Mouse (Mus musculus) ES-E14 (cell line): ENCODE data around the gene Cdc37. TPM values are rescaled to one million over a fixed set of nuclear protein-coding genes. Genes with fewer than 3 reads are reported as not detected.

ENCODE experiments used
- DNase-seq: peaks from one replicate; pipeline ENCODE4 v3.0.0-alpha.2; 2013; ENCODE audit warnings: low read depth, low spot score
- H3K27ac ChIP-seq: 2 replicates; pipeline ENCODE4 v1.5.1; 2012; ENCODE audit warnings: low read depth, mild to moderate bottlenecking, low read length, moderate library complexity, mixed read lengths; ENCODE audit not compliant: poor library complexity, insufficient read depth, severe bottlenecking
- H3K36me3 ChIP-seq: 2 replicates; pipeline ENCODE4 v1.6.1; 2012; ENCODE audit warnings: mild to moderate bottlenecking, low read length, moderate library complexity, mixed read lengths; ENCODE audit not compliant: control insufficient read depth, poor library complexity, insufficient read depth, severe bottlenecking
- H3K4me1 ChIP-seq, 2 experiments: fragments of 150-350 bp in 1 of 2; sonication (generic) in 1 of 2; 2 replicates each; pipeline ENCODE4 v1.6.1; 2012; ENCODE audit warnings: low read length in 2 of 2, mild to moderate bottlenecking in 1 of 2, mixed read lengths in 1 of 2; ENCODE audit not compliant: control insufficient read depth in 2 of 2, insufficient read depth in 2 of 2, poor library complexity in 1 of 2
- H3K4me3 ChIP-seq, 2 experiments: fragments of 150-350 bp in 1 of 2; sonication (generic) in 1 of 2; 2 replicates each; pipeline ENCODE4 v1.5.1; 2012; ENCODE audit warnings: low read length in 2 of 2, low read depth in 1 of 2, mild to moderate bottlenecking in 1 of 2, mixed read lengths in 1 of 2; ENCODE audit not compliant: insufficient read depth in 1 of 2, poor library complexity in 1 of 2, severe bottlenecking in 1 of 2
- H3K9ac ChIP-seq: 2 replicates; pipeline ENCODE4 v1.6.1; 2012; ENCODE audit warnings: low read depth, mild to moderate bottlenecking, low read length, mixed read lengths; ENCODE audit not compliant: poor library complexity, insufficient read depth, severe bottlenecking
- H3K9me3 ChIP-seq: fragments of 150-350 bp; sonication (generic); 2 replicates; pipeline ENCODE4 v1.6.1; 2012; ENCODE audit warnings: low read depth, mild to moderate bottlenecking, low read length; ENCODE audit not compliant: control insufficient read depth, insufficient read depth
- CHD2 ChIP-seq: IDR thresholded peaks from 2 replicates; pipeline ENCODE4 v1.6.1; 2014; ENCODE audit warnings: mild to moderate bottlenecking, low read depth, low read length, inconsistent platforms
- HCFC1 ChIP-seq: IDR thresholded peaks from 2 replicates; pipeline ENCODE4 v1.6.1; 2012; ENCODE audit warnings: low read length, inconsistent platforms, borderline replicate concordance; ENCODE audit not compliant: insufficient read depth
- MAFK ChIP-seq: IDR thresholded peaks from 2 replicates; pipeline ENCODE4 v1.6.1; 2014; ENCODE audit warnings: mild to moderate bottlenecking, low read depth, low read length, inconsistent platforms; ENCODE audit not compliant: insufficient read depth
- ZC3H11A ChIP-seq: IDR thresholded peaks from 2 replicates; pipeline ENCODE4 v1.6.1; 2012; ENCODE audit warnings: low read depth, mild to moderate bottlenecking, inconsistent platforms, low read length, borderline replicate concordance
- ZNF384 ChIP-seq: IDR thresholded peaks from 2 replicates; pipeline ENCODE4 v1.6.1; 2012; ENCODE audit warnings: low read depth, low read length, inconsistent platforms
- in situ Hi-C, 2 experiments: fragments of 600-800 bp; cut with MboI; formaldehyde crosslinking; loops; one replicate each; pipeline ENCODE4 v1.15.1; 2025; ENCODE audit warnings: low sequenced_read_pairs in 2 of 2, inconsistent platforms in 1 of 2; ENCODE audit not compliant: unreplicated experiment in 2 of 2
- total RNA-seq: library from RNA; depleted of rRNA; stranded (reverse); fragments of 300-350 nt; gene quantifications from 2 replicates; pipeline ENCODE4 v1.2.3, GENCODE M21; 2012

Cdc37 gene
- total RNA-seq, 1 experiment: 165 TPM

GRCm38 (mm10) chr9:21180841-21181240 lies 31.1 kb upstream of the Cdc37 start:
- Histone ChIP-seq H3K9ac (0 out of 2 replicates have a peak overlapping the region, but pooled peaks have one; percentile 53), H3K9me3 (no peaks in the 10 kb centered on the region), H3K4me1 (peaks cover 0 to 21% of the 10 kb centered on the region in 2 experiments; a peak in 2 of 4 replicates), H3K4me3 (no peak overlapping the region), H3K27ac (no peak overlapping the region), H3K36me3 (no peaks in the 10 kb centered on the region)
- no peak for DNase-seq
- in situ Hi-C loops: no loop called here
- no peak for TF ChIP-seq ZNF384
- no peak for TF ChIP-seq HCFC1
- no peak for TF ChIP-seq CHD2
- TF ChIP-seq MAFK: no peak
- no peak for TF ChIP-seq ZC3H11A

DNA sequence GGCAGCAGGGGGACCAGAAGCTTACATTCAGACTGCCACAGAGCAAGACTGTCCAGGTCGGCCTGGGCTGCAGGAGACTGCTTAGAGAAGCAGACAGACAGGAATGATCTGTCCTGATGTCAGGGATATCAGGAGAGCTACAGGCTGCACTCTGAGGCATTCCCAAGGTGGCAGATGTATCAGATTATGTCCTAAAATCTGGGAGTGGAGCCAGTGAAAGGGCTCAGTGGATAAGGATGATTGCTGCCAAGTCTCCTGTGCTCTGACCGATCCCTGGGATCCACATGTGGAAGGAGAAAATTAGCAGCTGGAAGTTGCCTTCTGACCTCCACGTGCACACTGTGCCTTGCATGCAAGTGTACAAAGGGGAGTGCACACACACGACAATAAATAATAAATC lies 30.6 kb upstream of the Cdc37 start:
- Histone ChIP-seq H3K4me1 (peaks cover 0 to 16% of the 10 kb centered on the region in 2 experiments; a peak in 2 of 4 replicates), H3K4me3 (no peak overlapping the region), H3K9ac (no peak overlapping the region), H3K27ac (no peak overlapping the region), H3K36me3 (no peaks in the 10 kb centered on the region), H3K9me3 (no peaks in the 10 kb centered on the region)
- no peak for TF ChIP-seq HCFC1
- no peak for TF ChIP-seq CHD2
- DNase-seq: no peak
- in situ Hi-C loops: no loop called here

- in situ Hi-C loops: no loop called here
- Histone ChIP-seq H3K27ac (no peak overlapping the region), H3K9me3 (no peaks in the 10 kb centered on the region), H3K4me3 (no peak overlapping the region), H3K4me1 (no peaks in the 10 kb centered on the region), H3K36me3 (no peaks in the 10 kb centered on the region), H3K9ac (no peak overlapping the region)
- no peak for DNase-seq
- TF ChIP-seq CHD2: no peak
- no peak for TF ChIP-seq ZNF384
- no peak for TF ChIP-seq ZC3H11A
- TF ChIP-seq HCFC1: no peak
- no peak for TF ChIP-seq MAFK
These were observed 22.6 kb upstream of the Cdc37 start for GRCm38 (mm10) chr9:21172364-21172763.

DNA sequence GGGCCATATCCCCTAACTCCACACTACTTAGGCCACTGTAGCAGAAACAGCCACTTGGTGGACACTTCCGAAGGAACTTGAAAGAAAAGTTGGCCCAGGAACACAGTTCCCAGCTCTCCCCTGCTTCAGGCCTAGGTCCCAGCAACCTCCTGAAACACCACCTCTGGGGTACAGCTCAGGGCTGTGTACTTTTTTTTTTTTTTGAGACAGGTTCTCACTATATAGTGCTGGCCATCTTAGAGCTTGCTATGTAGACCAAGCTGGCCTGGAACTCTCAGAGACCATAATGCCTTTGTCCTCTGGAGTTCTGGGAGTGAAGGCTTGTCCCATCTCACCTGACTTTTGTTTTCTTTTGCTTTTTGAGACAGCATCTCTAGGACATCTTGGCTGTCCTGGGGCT lies 19.4 kb upstream of the Cdc37 start:
- TF ChIP-seq HCFC1: no peak
- 0 out of 2 replicates have a peak, but pooled peaks have one; percentile 4 for TF ChIP-seq ZNF384
- Histone ChIP-seq H3K36me3 (no peaks in the 10 kb centered on the region), H3K27ac (no peak overlapping the region), H3K9me3 (no peaks in the 10 kb centered on the region), H3K4me3 (no peak overlapping the region), H3K9ac (no peak overlapping the region), H3K4me1 (peaks cover 0 to 2% of the 10 kb centered on the region in 2 experiments; a peak in 1 of 4 replicates)
- in situ Hi-C loops: no loop called here
- DNase-seq: no peak

DNA sequence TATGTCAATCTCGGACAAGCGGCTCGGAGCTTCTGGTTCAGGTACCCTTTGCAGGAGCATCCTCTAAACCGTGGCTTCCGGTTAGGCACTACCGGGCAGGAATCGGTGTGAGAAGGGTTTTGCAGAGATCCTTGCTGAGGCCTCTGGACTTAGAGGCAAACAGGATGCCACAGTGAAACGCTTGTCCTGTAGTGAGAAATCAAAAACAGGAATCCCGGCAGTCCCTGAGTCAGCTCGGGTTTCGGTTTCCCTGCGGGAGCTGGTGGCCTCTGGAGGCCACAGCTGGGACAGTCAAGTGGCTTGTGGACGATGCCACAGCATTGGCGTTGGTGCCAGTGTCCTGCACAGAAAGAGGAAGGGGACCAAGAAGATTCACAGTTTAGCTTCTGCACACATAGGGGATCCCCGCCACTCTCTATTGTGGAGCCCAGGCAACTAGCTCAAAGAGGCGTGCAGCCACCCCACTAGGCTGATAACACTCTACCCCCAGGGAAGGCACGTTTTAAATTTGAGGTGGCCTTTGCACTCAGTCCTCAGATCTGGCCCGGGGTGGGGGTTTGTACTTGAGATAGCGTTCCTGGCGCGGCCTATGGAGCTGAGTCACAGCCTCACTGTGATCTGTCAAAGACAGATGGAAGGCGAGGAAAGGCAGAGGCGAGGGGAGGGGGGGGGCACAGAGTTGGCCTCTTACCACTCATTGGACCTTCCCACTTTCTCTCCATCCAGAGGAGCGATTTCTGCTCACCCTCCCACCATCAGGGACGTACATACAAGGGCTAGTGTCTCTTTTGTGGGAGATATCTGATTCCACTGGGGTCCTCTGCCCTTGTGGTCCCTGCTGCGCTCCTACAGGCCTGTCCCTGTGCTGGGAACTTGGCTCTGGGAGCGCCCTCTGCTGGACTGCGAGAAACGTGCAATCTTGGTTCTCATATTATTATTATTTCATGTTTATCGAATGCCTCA lies 18.7 kb upstream of the Cdc37 start:
- Histone ChIP-seq H3K36me3 (no peaks in the 10 kb centered on the region), H3K9me3 (no peaks in the 10 kb centered on the region), H3K27ac (no peak overlapping the region), H3K4me1 (peaks cover 0 to 5% of the 10 kb centered on the region in 2 experiments; a peak in 1 of 4 replicates), H3K4me3 (peak overlapping the region in 1 of 2 experiments; percentile 11; a peak in 1 of 4 replicates), H3K9ac (no peak overlapping the region)
- in situ Hi-C loops: no loop called here
- DNase-seq: no peak
- TF ChIP-seq ZNF384: 0 out of 2 replicates have a peak, but pooled peaks have one; percentile 15
- no peak for TF ChIP-seq CHD2
